Mouse (Mus musculus) CD4-positive, CD25-positive, alpha-beta regulatory T cell (primary cell): Measurements from ENCODE around the gene I830077J02Rik. TPM values are rescaled to one million over a fixed set of nuclear protein-coding genes. Genes with fewer than 3 reads are reported as not detected.

Source experiments
- polyA plus RNA-seq: library from polyadenylated mRNA; unstranded; fragments of 100-300 nt; shearing (Covaris generic); gene quantifications from one replicate; pipeline ENCODE4 v1.2.1, GENCODE M21; 2017

Gene I830077J02Rik
- polyA plus RNA-seq: 0.60 TPM

GRCm38 (mm10) chr3:105932240-105933071 is at the start of gene I830077J02Rik:
TSS of gene I830077J02Rik (minus strand) at chr3:105932664.

GRCm38 (mm10) chr3:105973411-105973810 is 40.9 kb upstream of the I830077J02Rik start, which contains the start of gene Ovgp1:
TSS of gene Ovgp1 (plus strand) at chr3:105973711.

GRCm38 (mm10) chr3:105959999-105960398 is 27.5 kb upstream of the I830077J02Rik start, which contains the start of gene Atp5f1:
TSS of gene Atp5f1 (minus strand) at chr3:105960099.

GRCm38 (mm10) chr3:105958974-105959580 is 26.6 kb upstream of the I830077J02Rik start, which contains the start of gene Wdr77:
TSS of gene Wdr77 (plus strand) at chr3:105959369.

Other genes with a start within 250 kb of the I830077J02Rik start
- 29.1 TPM for gene Ddx20, start 245.1 kb downstream of the I830077J02Rik start, polyA plus RNA-seq
- gene Inka2, start 228.1 kb downstream of the I830077J02Rik start, polyA plus RNA-seq: 3.1 TPM
- gene Rap1a, start 131.3 kb downstream of the I830077J02Rik start, polyA plus RNA-seq: 278 TPM
- gene Adora3, start 61.8 kb downstream of the I830077J02Rik start, polyA plus RNA-seq: not detected
- not detected for gene Tmigd3, start 61.8 kb downstream of the I830077J02Rik start, polyA plus RNA-seq
- gene Wdr77, start 26.7 kb upstream of the I830077J02Rik start, polyA plus RNA-seq: 83.1 TPM
- gene Atp5f1, start 27.4 kb upstream of the I830077J02Rik start, polyA plus RNA-seq: 353 TPM
- 7.7 TPM for gene Ovgp1, start 41.0 kb upstream of the I830077J02Rik start, polyA plus RNA-seq
- gene Pifo, start 82.0 kb upstream of the I830077J02Rik start, polyA plus RNA-seq: 1.6 TPM
- gene Chil5, start 100.2 kb upstream of the I830077J02Rik start, polyA plus RNA-seq: 12.3 TPM
- gene Chia1, start 180.6 kb upstream of the I830077J02Rik start, polyA plus RNA-seq: 20.0 TPM
- gene Chil3, start 234.9 kb upstream of the I830077J02Rik start, polyA plus RNA-seq: not detected